Mouse (Mus musculus): ENCODE measurements around the gene Cox19. TPM values are rescaled to one million over a fixed set of nuclear protein-coding genes. Genes with fewer than 3 reads are reported as not detected.

Cox19 gene
- polyA plus RNA-seq, 1 experiment from 2014 or later: 77.3 TPM

DNA sequence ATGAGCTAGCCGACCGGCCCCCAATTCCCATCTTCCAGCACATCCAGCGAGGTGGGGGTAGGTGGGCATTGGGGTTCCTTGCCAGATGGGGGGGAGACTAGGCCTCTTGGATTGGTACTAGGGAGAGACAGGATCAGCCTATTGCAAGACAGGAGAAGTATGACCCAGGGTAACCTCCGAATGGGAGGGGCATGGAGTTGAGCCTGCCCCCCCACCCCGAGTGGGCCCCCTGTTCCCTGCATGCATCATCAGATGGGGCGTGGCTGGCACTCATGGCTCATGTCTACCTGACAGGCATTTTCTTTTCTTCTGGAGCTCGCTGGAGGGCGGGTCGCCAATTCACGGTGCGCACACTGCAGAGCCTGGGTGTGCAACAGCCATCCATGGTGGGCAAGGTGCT, 2.7 kb upstream of the Cox19 start:
- 90% methylated on average over 11 of the region's 11 CpGs for WGBS
- Histone ChIP-seq H3K9ac (no peak overlapping the region), H3K27me3 (peaks cover 27% of the 10 kb centered on the region), H3K4me2 (no peak overlapping the region), H3K4me3 (no peak overlapping the region), H3K36me3 (no peaks in the 10 kb centered on the region), H3K27ac (no peak overlapping the region), H3K9me3 (replicated peaks) (no peaks in the 10 kb centered on the region), H3K4me1 (replicated peaks) (peaks cover 22% of the 10 kb centered on the region)
- ATAC-seq (replicated peaks; ENCODE audit: insufficient number of reproducible peaks, insufficient read depth, low FRiP score, low read depth): no peak

DNA sequence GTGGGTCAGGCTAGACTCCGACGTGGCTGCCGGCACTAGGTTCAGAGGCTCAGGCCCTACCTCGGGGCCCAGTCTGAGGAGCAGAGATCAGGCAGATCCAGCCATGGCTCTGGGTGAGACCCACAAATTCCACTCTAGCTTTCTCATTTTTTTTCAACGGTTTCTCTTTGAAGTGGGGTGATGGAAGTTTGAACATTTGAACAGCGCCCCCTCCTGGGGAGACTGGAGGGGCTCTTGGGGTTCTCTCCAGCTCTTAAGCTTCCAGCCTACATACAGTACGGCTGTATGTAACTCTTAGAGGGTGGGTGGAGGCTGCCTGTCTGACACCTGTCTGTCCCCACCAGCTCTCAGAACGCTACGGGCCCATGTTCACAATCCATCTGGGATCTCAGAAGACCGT, 2.3 kb upstream of the Cox19 start:
- WGBS: 52% methylated on average over 10 of the region's 10 CpGs
- Histone ChIP-seq H3K27me3 (peaks cover 29% of the 10 kb centered on the region), H3K4me3 (no peak overlapping the region), H3K4me1 (replicated peaks) (peaks cover 19% of the 10 kb centered on the region), H3K9ac (no peak overlapping the region), H3K36me3 (no peaks in the 10 kb centered on the region), H3K4me2 (no peak overlapping the region), H3K9me3 (replicated peaks) (no peaks in the 10 kb centered on the region), H3K27ac (no peak overlapping the region)
- no peak for ATAC-seq (replicated peaks; ENCODE audit: insufficient number of reproducible peaks, insufficient read depth, low FRiP score, low read depth)

DNA sequence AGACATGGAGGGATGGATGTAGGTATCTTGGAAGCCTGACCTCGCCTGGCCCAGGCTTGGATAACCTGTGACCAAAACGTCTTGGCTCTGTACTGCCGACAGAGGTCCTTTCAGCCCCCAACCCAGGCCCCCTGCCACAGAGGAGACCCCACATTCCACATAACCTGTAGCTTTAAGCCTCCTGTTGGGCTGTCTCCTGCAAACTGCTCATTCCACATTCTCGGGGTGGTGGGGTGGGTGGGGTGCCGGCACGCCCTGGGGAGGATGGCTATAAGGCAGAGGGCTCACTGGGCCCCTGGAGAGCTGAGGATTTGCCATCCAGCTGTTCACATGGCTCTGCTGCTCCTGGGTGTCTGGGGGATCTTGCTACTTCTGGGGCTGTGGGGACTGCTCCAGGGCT, 1.1 kb upstream of the Cox19 start, which contains the start of gene Cyp2w1:
Gene Cyp2w1 (plus strand): TSS at position 301 of the 400 bp plus-strand sequence.
- 52% methylated on average over 6 of the region's 6 CpGs for WGBS
- no peak within 1 kb of the TSS for H3K4me2 ChIP-seq
- no peak for ATAC-seq (replicated peaks; ENCODE audit: insufficient number of reproducible peaks, insufficient read depth, low FRiP score, low read depth)
- no peaks in the 10 kb centered on the region for H3K9me3 ChIP-seq (replicated peaks)
- peaks cover 12% of the 10 kb centered on the region for H3K4me1 ChIP-seq (replicated peaks)
- peak within 1 kb of the TSS; percentile 27; the same call in 1 of the 2 replicates for H3K27ac ChIP-seq
- peaks cover 29% of the 10 kb centered on the region for H3K27me3 ChIP-seq
- no peak within 1 kb of the TSS; the same call in 1 of the 2 replicates for H3K9ac ChIP-seq
- no peaks in the 10 kb centered on the region for H3K36me3 ChIP-seq
- no peak within 1 kb of the TSS for H3K4me3 ChIP-seq

DNA sequence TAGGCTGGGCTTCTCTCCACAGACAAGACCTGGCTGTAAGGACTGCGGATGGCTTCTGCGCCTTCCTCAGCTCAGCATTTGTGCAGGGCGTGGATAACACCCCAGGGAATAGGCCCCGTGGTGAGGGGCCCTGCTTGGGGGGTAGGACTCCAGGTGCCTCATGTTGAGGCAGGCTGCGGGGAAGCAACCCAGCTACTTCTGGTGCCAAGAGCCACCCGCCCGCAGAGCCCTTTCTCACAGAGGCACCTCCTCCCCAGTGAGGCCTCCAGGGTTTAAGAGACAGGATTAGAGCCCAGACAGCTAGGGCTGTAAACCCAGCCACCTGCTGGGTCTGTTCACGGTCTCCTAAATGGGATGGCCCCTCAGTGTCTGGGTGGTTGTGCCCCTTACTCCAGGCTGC, 410 bp upstream of the Cox19 start:
- H3K9ac ChIP-seq: no peak overlapping the region; the same call in 1 of the 2 replicates
- H3K9me3 ChIP-seq (replicated peaks): no peaks in the 10 kb centered on the region
- WGBS: 32% methylated on average over 8 of the region's 8 CpGs
- H3K4me3 ChIP-seq: no peak overlapping the region
- no peak; the same call in 1 of the 2 replicates for ATAC-seq (replicated peaks; ENCODE audit: insufficient number of reproducible peaks, insufficient read depth, low FRiP score, low read depth)
- H3K36me3 ChIP-seq: no peaks in the 10 kb centered on the region
- no peak overlapping the region for H3K4me2 ChIP-seq
- peaks cover 12% of the 10 kb centered on the region for H3K4me1 ChIP-seq (replicated peaks)
- H3K27me3 ChIP-seq: peaks cover 29% of the 10 kb centered on the region
- peak overlapping the region; percentile 27; the same call in 1 of the 2 replicates for H3K27ac ChIP-seq

DNA sequence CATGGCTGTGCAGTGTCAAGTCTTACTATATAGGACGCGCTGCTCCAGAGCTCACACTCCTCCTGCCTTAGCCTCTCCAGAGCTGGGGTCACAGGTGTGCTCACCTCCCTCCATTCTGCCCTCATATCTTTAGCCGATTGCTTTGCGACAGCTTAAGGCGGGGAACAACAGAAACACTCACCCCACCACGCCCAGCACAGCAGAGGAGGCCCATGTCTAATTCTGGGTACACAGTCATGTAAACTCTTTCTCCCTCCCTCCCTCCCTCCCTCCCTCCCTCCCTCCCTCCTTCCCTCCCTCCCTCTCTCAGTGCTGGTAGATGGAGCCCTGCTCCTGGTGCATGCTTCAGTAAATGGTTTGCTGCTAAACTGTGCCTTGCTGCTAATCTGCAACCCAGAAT, 1.5 kb downstream of the Cox19 start:
- H3K4me1 ChIP-seq (replicated peaks): peaks cover 16% of the 10 kb centered on the region
- peaks cover 21% of the 10 kb centered on the region for H3K27me3 ChIP-seq
- 66% methylated on average over 6 of the region's 6 CpGs for WGBS

DNA sequence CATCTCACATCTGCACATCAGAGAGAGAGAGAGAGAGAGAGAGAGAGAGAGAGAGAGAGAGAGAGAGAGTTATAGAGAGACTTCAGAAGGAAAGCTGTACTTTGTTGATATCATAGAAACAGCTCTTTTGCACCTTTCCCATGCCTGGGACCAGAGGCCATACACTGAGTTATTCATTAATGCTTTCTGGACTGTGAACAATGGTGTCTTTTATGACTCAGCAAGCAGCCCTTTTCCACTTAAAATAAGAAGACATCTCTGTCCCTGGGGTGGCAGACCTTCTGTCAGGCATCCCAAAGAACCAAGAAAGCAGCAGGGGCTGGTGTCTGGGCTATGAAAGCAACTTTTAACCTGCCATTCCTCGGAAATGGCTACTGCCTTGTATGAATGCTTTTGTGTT, 4.0 kb downstream of the Cox19 start:
- Histone ChIP-seq H3K4me3 (no peak overlapping the region), H3K9me3 (replicated peaks) (no peaks in the 10 kb centered on the region), H3K4me1 (replicated peaks) (peaks cover 28% of the 10 kb centered on the region), H3K36me3 (peaks cover 8% of the 10 kb centered on the region; the same call in 1 of the 2 replicates), H3K27ac (no peak overlapping the region), H3K9ac (no peak overlapping the region), H3K4me2 (no peak overlapping the region), H3K27me3 (0 out of 2 replicates have a peak, but pooled peaks cover 7% of the 10 kb centered on the region)
- no peak for ATAC-seq (replicated peaks; ENCODE audit: insufficient number of reproducible peaks, insufficient read depth, low FRiP score, low read depth)
- 47% methylated on average over 1 of the region's 1 CpGs for WGBS

More for the DNA sequence above, 1.5 kb downstream of the Cox19 start:
- no peaks in the 10 kb centered on the region for H3K36me3 ChIP-seq
- H3K27ac ChIP-seq: no peak overlapping the region
- H3K4me3 ChIP-seq: no peak overlapping the region
- H3K9me3 ChIP-seq (replicated peaks): no peaks in the 10 kb centered on the region
- H3K9ac ChIP-seq: no peak overlapping the region
- no peak overlapping the region for H3K4me2 ChIP-seq
- no peak for ATAC-seq (replicated peaks; ENCODE audit: insufficient number of reproducible peaks, insufficient read depth, low FRiP score, low read depth)

DNA sequence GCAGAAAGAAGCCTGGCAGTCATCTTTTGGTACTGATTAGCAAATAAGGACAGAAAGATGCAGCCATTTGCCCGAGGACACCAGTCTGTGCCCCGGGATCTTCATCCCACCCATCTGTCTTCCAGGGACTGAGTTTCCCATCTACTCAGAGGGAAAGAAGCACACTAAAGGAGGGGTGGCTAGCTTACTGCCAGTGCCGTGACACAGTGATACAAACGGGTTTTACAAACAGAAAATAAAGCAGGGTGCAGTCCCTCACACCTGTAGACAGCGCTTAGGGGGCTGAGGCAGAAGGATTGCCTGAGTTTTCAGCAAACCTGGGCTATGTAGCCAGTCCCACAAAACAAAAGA, 5.9 kb downstream of the Cox19 start:
- peaks cover 19% of the 10 kb centered on the region for H3K4me1 ChIP-seq (replicated peaks)
- peak overlapping the region; percentile 47 for H3K27ac ChIP-seq
- peak overlapping the region; percentile 90 for H3K4me2 ChIP-seq
- ATAC-seq (replicated peaks; ENCODE audit: insufficient number of reproducible peaks, insufficient read depth, low FRiP score, low read depth): no peak
- peak overlapping the region; percentile 39; the same call in 1 of the 2 replicates for H3K9ac ChIP-seq
- H3K27me3 ChIP-seq: 0 out of 2 replicates have a peak, but pooled peaks cover 2% of the 10 kb centered on the region
- WGBS: 17% methylated on average over 5 of the region's 5 CpGs
- peaks cover 23% of the 10 kb centered on the region for H3K36me3 ChIP-seq
- H3K9me3 ChIP-seq (replicated peaks): no peaks in the 10 kb centered on the region
- H3K4me3 ChIP-seq: peak overlapping the region; percentile 80

DNA sequence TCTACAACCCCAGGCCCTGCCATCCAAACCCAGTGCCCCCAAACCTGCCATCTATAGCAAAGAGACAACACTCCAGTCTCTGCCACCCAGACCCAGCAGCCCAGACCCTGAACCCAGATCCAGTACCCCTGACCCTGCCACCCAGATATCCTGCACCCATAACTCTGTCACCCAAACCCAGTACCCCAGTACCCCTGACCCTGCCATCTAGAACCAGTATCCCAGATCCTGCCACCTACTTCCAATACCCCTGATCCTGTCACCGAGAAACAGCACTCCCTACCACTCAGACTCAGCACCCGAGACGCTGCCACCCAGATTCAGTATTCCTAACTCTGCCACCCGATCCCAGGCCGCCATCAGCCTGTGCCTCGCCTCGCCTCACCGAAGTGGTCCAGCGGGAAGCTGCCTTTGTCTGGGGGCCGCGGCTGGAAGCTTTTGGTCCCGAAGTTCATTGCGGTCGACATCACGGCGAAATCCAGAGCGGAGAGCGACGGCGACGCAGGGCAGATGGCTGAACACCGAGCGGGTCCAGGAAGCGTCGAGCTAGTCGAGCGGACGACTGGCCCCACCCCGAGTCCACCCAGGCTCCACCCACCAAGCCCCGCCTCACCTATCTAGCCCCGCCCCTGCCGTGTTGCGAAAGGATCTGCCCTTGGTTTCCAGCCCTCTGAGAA, 6.4 kb downstream of the Cox19 start:
- Histone ChIP-seq H3K27ac (peak overlapping the region; percentile 75), H3K36me3 (peaks cover 27% of the 10 kb centered on the region), H3K4me3 (peak overlapping the region; percentile 80), H3K9ac (peak overlapping the region; percentile 90), H3K27me3 (0 out of 2 replicates have a peak, but pooled peaks cover 2% of the 10 kb centered on the region), H3K4me1 (replicated peaks) (peaks cover 19% of the 10 kb centered on the region), H3K4me2 (peak overlapping the region; percentile 90), H3K9me3 (replicated peaks) (no peaks in the 10 kb centered on the region)
- under 1% methylated on average over 33 of the region's 33 CpGs for WGBS
- peak; percentile 90 for ATAC-seq (replicated peaks; ENCODE audit: insufficient number of reproducible peaks, insufficient read depth, low FRiP score, low read depth)

DNA sequence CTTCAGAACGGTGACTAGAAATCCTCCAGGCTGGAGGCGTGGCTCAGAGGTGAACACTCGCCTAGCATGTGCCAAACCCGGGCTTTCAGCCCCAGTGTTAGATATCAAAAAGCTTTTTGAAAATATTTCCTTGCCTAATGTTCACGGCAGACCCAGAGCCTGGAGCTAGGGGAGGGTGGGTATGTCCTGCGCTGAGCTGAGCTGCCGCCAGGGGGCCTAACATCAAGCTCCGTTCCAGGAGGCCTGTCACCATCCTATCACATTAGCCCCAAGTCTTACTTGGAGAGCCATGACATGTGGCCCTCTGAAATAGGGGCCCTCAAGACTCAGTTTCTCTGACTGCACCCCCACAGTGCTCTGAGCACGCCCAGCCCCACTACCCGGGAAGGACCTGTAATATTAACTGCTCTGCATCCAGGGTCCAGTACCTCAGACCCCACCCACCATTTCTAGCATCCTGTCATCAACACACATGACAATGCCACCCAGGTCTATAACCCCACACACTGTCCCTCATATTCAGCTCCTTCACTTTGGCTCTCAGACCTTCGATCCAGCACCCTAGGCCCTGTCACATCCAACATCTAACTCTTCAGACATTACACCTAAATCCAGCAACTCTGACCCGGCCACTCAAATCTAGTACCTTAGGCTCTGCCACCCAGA, 7.1 kb downstream of the Cox19 start:
- H3K4me3 ChIP-seq: peak overlapping the region; percentile 80
- peaks cover 34% of the 10 kb centered on the region for H3K36me3 ChIP-seq
- 0 out of 2 replicates have a peak, but pooled peaks cover 2% of the 10 kb centered on the region for H3K27me3 ChIP-seq
- H3K4me1 ChIP-seq (replicated peaks): peaks cover 19% of the 10 kb centered on the region
- no peaks in the 10 kb centered on the region for H3K9me3 ChIP-seq (replicated peaks)
- H3K9ac ChIP-seq: peak overlapping the region; percentile 90
- 6% methylated on average over 12 of the region's 12 CpGs for WGBS
- peak overlapping the region; percentile 75 for H3K27ac ChIP-seq
- 0 out of 2 replicates have a peak, but pooled peaks have one; percentile 18 for ATAC-seq (replicated peaks; ENCODE audit: insufficient number of reproducible peaks, insufficient read depth, low FRiP score, low read depth)
- H3K4me2 ChIP-seq: peak overlapping the region; percentile 90

DNA sequence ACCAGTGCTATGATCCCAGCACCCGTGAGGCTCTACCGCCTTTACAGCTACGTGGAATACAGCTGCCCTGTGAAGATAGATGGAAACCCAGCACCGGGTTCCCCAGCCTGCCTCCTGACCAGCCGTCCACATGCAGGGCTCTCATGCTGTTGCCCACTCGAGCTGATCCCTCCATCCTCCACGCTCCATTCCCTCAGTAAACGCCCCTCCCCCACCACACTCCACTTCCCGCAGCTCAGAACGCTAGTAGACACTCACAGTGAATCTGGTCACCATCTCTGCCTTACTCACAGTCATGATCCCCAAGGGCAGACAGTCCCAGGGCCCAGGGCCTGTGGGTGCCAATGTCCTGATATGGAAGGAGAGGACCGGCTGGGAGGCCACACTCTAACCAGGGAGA, 12.3 kb downstream of the Cox19 start:
- Histone ChIP-seq H3K9me3 (replicated peaks) (no peaks in the 10 kb centered on the region), H3K4me1 (replicated peaks) (peaks cover 29% of the 10 kb centered on the region), H3K4me3 (no peak overlapping the region), H3K27ac (peak overlapping the region; percentile 82; the same call in 1 of the 2 replicates), H3K36me3 (peaks cover 45% of the 10 kb centered on the region), H3K9ac (no peak overlapping the region), H3K4me2 (no peak overlapping the region), H3K27me3 (no peaks in the 10 kb centered on the region)
- 70% methylated on average over 11 of the region's 11 CpGs for WGBS
- no peak for ATAC-seq (replicated peaks; ENCODE audit: insufficient number of reproducible peaks, insufficient read depth, low FRiP score, low read depth)

DNA sequence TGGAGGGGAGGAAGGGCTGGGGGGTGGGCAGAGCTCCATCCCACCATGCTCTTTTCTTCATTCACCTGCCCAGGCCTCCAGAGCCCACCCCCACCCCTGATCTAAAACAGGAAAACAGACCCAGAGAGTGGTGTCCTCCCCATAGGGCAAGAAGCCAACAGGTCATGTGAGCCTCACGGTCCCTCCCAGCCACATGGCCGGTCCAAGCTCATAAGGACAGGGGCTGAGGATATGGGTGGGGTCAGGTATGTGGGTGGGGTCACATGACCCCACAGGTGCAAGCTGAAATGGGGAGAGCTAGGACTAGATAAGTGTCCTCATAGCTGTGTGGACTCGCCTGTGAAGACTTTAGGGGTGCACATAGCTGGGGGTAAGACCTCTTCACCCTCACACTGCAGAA, 12.8 kb downstream of the Cox19 start:
- peak overlapping the region; percentile 82 for H3K27ac ChIP-seq
- peak overlapping the region; percentile 24 for H3K4me2 ChIP-seq

More for the DNA sequence above, 12.8 kb downstream of the Cox19 start:
- ATAC-seq (replicated peaks; ENCODE audit: insufficient number of reproducible peaks, insufficient read depth, low FRiP score, low read depth): no peak; the same call in 1 of the 2 replicates
- peaks cover 45% of the 10 kb centered on the region for H3K36me3 ChIP-seq
- H3K9ac ChIP-seq: no peak overlapping the region
- no peak overlapping the region for H3K4me3 ChIP-seq
- H3K27me3 ChIP-seq: no peaks in the 10 kb centered on the region
- H3K9me3 ChIP-seq (replicated peaks): no peaks in the 10 kb centered on the region
- 62% methylated on average over 3 of the region's 3 CpGs for WGBS
- peaks cover 24% of the 10 kb centered on the region for H3K4me1 ChIP-seq (replicated peaks)

Data from heart, embryonic 15.5 days (tissue).